Mouse (Mus musculus): ENCODE measurements around the gene Kmt5b.

Kmt5b gene

DNA sequence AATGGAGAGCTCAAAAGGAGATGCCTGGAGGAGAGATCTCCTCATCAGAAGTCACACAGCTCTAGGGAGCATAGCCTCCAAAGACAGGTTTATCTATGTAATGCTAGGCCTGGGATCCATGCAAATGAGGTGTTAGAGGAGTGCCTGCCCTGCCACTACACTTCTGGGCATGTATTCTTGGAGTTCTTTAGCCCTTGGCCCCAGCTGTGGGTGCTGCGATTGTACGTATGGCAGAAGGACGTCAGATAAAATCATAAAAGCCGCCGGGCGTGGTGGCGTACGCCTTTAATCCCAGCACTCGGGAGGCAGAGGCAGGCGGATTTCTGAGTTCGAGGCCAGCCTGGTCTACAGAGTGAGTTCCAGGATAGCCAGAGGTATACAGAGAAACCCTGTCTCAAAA, 78.1 kb downstream of the Kmt5b start:
- no peak for DNase-seq

DNA sequence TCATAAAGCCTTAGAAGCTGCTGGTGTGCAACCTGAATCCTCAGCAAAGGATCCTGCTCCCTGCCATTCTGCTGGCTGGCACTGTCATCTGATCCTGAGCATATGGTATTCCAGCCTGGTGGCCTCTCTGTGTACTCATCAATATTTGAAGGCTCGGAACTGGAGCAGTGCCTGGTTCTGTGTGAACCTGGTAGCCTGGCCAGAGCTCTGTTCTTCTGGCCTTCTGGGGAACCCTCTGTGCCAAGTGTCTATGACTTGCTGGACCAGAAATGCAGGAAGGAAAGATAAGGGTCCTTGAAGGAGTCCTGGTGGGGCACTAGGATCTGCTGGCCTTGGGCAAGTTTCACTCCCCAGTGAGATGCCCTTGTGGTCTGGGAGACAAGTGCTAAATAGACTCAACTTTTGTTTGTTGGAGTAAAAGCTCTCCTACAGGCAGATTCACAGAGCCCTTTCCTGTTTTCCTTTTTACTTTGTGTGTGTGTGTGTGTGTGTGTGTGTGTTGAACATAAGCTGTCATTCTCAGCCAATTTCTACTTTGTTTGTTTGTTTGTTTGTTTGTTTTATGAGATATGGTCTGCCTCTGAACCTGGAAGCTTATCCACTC, 78.7 kb downstream of the Kmt5b start:
- no peak for DNase-seq

DNA sequence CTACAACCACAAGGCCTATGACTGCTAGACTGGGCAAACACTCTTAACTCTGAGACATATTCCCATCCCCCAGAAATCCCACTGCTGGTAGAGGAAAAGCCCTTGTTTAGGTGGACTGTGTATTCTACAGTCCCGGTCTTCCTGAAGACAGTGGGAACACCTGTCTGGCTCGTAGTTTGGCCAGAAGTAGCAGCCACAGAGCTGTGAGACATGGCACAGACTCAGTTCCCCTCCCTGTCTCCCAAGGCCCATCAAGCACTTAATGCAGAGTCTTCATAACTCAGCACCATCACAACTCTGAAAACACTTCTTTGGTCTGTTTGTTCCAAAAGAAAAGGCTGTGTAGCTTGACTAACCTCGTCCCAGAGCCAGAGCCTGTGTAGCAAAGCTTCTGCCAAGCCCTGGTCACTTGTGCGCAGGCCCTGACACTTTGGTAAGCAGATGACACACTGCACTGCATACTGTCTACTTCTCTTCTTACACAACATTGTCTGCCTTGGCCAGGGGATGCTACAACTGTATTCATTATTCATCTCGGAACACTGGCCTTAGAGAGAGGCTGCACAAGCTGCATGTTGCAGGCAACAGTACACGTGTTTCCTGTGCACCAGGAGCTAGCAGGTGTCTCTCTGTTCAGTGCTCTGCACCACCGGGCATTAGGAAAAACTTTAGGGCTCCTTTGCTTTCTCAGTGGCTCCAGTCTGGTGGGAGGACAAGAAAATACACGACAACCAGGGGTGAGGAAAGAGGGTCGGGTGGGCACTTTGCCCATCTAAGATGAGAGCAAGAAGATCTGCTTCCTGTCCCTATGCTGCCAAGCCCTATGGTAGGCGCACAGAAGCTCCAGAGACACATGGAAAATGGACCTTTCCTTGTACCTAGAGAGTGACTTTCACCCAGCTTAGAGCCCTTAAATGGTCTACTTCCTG, 79.7 kb downstream of the Kmt5b start:
- peak; percentile 31 for DNase-seq

DNA sequence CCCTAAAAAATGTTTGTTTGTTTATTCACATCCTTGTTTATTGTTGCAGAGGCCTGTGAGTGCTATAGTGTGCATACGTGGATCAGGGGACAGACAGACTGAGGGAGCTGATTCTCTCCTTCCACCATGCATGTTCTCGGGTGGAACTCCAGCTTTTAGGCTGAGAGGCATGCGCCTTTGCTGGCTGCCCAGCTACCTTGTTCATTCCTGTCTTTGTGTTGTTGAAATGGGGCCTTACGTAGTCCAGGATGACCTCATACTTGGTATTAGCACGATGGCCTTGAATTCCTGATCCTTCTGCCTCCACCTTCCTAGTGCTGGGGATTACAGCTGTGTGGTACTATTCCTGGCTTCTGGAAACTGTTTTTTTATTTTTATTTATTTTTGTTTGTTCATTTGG, 80.5 kb downstream of the Kmt5b start:
- no peak for DNase-seq

DNA sequence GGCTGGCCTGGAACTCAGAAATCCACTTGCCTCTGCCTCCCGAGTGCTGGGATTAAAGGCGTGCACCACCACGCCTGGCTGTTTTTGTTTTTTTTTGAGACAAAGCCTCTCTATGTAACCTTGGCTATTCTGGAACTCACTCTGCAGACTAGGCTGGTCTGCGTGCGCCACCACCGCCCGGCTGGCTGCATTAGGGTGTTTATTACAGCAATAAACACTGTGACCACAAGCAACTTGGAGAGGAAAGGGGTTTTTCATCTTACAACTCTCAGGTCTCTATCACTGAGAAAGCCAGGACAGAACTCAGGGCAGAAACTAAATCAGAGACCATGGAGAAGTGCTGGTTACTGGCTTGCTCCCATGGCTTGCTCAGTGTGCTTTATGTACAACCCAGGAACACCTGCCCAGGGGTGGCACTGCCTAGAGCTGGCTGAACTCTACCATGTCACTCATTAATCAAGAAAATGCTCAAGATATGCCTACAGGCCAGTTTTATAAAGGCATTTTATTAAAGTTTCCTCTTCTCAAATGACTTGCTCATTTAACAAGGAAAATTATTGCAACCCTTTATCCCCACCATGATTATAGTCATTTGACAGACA, 81.1 kb downstream of the Kmt5b start:
- no peak for DNase-seq

DNA sequence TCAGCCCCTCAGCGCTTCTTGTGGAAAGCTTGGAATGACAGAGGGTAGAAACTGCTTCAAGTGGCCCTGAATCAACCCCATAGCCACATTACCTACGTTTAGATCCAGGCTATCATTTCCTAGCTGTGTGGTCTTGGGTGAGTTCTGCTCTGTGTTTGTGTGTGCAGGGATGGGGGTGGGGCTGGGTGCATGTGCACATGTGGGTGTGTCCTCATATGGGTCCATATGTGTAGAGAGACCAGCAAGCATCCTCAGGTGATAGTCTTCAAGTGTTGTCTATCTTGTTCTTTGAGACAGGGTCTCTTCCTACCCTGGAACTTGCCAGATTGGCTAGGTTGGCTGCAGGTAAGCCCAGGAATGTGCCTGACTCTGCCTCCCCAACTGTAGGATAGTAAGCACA, 82.0 kb downstream of the Kmt5b start:
- DNase-seq = no peak

DNA sequence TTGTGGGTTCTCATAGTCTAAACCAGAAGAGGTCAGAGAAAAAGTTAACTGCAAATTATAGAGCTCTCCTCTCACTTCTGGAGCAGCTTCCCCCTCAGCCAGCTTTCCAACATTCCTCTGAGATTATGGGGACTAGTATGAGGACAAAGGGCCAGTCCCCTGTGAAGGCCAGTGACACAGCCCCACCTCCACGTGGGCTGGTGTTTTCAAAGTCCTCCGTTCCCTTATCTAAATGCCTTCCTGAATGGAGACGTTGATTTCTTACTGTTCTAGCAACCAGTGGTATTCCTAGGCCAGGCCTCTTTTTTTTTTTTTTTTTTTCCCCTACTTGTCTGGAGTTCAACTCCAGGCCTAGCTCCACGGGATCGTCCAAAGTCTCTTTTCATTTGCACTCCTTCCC, 82.9 kb downstream of the Kmt5b start:
- DNase-seq = no peak

DNA sequence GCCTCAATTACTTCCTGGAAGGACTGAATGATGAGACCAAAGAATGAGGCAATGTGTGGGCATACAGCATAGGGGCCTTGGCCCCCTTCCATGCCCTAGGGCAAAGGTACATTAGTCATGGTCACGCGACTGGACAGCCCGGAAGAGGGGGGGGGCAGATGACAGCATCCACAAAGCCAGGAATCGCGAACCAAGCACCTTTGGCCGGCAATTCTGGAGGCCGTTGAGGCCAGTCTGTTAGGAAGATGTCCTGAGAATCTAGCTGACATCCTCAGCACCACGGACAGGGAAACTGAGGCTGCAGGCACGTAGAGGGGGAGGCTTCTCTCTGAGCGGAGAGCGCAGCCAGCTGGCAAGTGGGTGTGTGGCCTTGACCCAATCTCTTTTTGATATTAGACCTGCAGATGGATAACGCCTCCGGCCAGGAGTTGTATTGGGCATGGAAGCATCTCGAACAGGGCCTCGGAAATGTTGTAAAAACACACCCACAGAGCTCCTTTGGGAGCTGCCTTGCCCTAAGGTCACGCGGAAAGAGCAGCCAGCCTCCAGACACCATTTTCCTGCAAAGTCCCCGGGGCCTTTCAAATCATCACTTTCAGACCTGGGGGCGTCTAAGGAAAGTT, 83.7 kb downstream of the Kmt5b start:
- no peak for DNase-seq

DNA sequence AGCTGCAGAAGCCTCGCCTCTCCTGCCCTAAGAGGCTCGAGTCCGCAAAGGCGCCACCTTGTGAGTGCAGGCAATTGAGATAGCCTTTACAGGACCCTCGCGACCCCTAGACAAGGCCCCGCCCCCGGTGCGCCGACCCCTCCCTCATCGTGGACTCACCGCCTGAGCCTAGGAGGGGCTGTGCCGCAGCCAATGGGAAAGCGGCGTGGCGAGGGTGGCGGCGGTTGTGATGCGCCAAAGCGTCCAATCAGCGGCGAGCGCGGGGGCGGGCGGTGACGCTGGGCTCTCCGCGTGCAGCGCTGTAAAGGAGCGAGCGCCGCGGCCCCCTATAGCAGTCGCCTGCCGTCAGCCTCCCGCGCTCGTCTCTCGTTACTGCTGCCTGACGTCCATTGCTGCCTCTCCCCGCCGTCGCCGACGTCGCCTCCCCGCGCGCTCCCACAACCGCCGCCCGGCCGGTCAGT, 84.3 kb downstream of the Kmt5b start, which contains the start of gene Chka:
Chka (plus strand) TSS at position 272 of the 461 bp plus-strand sequence.
- DNase-seq = peak; percentile 99

DNA sequence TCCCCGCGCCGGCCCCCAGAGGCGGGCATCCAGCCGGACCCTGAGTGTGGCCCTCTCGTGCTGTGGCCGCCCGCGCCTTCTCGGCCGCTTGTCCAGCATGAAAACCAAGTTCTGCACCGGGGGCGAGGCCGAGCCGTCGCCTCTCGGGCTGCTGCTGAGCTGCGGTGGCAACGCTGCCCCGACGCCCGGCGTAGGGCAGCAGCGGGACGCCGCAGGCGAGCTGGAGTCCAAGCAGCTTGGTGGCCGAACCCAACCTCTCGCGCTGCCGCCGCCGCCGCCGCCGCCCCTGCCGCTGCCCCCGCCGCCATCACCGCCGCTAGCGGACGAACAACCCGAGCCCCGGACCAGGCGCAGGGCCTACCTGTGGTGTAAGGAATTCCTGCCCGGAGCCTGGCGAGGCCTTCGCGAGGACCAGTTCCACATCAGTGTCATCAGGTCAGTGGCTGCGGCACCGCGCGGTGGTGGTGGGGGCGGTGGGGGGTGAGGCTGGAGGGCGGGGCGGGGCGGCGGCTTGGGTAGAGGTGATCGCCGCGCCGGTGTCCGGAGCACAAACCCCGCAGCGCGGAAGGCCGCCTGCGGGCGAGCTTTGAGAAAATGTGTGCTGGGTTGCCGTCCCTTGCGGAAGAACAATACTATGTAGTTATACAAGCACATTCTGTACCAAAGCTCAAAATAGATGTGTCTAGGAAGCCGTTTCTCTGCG, 84.9 kb downstream of the Kmt5b start:
- DNase-seq = peak; percentile 61

DNA sequence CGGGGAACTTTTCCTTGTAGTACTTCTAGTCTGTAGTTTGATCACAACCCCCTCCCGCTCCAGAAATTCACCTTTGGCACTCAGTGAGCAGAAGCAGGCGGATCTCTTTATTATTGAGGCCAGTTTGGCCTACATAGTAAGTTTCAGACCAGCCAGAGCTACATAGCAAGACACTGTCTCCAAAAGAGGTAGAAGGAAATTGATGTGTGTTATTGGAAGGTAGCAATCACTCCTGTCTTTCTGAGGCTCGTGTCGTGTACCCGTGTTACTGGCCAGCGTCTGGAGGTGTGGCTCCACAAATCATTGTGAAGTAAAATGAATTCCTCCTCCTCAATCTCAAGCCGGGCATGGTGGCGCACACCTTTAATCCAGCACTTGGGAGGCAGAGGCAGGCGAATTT, 85.9 kb downstream of the Kmt5b start:
- DNase-seq = no peak

DNA sequence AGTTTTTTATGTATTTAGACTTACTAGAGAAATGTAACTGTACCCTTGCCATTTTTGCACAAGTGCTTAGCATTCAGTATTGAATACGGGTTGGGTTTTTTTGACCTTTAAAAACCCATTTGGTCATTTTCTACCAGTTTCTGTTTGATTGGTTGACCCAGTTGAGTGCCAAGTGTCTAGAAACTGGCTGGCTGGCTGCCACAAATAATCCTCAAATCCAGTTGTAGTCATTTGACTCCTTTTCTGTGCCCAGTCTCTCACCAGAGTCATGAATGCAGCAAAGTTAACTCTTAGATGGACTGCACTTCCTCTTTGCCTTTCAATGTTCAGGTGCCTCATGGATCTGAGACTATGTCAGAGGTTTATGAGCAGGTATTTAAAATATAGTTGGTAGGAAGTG, 86.7 kb downstream of the Kmt5b start:
- no peak for DNase-seq

DNA sequence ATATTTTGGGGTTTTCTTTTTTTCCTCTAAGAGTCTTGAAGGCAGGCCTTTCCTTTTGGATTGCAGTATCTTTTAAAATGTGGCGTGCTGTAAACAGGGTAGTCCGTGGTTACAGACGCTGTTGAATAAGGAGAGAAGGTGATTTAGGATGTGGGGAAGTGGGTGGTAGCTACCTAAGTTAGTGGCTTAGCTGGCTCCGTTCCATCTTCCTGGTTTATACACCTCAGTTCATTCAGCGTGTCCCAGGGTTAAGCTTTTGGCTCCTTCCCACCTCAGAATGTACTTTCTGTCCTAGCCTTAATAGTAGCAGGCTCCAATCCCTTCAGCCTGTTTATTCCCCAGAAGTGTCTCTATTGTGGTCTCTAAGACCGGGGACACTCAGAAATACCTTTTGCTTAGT, 87.9 kb downstream of the Kmt5b start:
- no peak for DNase-seq

DNA sequence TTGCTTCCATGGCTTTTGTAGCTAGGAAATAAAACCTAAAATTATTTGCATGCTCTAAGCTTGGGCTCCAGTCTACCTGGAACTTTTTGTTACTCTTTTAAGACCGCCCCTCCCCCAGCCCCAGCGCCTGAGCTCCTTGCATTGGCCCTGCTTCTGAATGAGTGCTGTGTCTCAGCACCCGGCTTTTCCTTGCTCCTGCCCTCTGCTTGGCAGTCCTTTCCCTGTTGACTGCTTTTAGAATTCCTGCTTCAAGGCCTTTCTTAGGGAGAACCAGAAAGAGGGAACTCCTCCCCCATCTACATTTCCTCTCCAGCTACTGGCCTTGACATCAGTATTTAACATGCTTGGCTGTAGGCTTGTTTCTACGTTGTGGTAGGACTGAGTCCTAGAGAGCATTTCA, 88.4 kb downstream of the Kmt5b start:
- DNase-seq = no peak

DNA sequence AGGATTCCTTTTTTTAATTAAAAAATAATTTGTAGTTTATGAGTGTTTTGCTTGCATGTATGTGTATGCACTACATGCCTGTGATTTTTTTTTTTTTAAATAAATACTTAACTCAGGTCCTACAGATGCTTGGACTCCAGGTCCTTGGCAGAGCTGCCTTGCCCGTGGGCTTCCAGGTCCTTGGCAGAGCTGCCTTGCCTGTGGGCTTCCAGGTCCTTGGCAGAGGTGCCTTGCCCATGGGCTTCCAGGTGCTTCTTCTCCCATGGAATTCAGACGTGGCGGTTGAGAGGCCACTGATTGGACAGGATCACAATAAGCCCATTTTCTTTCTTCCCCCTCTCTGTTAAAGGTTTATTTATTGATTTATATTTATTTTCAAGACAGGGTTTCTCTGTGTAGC, 90.0 kb downstream of the Kmt5b start:
- DNase-seq = no peak

DNA sequence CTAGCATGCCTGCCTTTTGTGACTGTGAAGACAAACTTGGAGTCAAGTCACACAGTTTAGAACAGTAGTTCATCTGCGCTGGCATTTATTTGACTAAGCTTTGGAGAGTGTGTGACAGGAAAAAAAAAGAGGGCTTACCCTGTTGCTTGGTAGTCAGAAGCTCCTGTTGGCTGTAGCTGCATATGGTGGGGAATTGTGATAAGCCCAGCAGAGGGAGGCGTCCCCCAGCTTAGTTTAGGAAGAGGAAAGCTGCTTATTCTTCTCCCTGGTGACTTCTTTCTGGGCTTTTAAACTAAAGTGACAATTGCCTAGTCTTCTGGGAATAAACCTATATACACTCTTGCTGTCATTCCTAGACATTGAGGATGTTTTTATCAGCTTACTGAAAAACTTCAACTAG, 95.5 kb downstream of the Kmt5b start:
- no peak for DNase-seq

DNA sequence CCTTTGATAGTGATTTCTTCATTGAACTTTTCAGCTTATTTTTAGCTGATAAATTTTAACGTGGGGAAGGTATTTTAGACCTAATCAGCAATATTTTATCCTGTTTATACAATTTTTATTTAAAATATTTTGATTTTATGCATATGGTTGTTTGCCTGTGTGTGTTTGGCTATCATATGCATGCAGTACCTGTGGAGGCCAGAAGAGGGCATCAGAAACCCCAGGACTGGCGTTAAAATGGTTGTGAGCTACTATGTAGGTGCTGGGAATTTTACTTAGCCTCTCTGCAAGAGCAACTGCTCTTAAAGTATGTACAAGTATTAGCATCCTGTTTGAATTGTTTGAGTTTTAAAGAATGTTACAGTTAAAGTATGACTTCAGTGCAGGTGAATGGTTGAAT, 97.7 kb downstream of the Kmt5b start:
- DNase-seq = no peak

Data from thymus, postnatal 14 days (tissue).